Mouse (Mus musculus): Measurements from ENCODE around the gene Smtnl1.

Gene Smtnl1

GRCm38 (mm10) chr2:84806546-84806945 lies 15.9 kb downstream of the Smtnl1 start:
- in situ Hi-C loops (cut with MboI; ENCODE audit: low pct_unique_long_range_greater_than_20kb in 1 of 2, low sequenced_read_pairs in 2 of 2, unreplicated experiment in 1 of 2) = loop anchor here in 1 of 2 experiments (25.0 kb wide), 1 partner anchor 344 kb away; no protein-coding TSS in a partner anchor

- in situ Hi-C loops (cut with MboI; ENCODE audit: low pct_unique_long_range_greater_than_20kb in 1 of 2, low sequenced_read_pairs in 2 of 2, unreplicated experiment in 1 of 2) = loop anchor here in 1 of 2 experiments (25.0 kb wide), 1 partner anchor 342 kb away; no protein-coding TSS in a partner anchor
Observed at GRCm38 (mm10) chr2:84803963-84804362, 18.5 kb downstream of the Smtnl1 start.

- in situ Hi-C loops (cut with MboI; ENCODE audit: low pct_unique_long_range_greater_than_20kb in 1 of 2, low sequenced_read_pairs in 2 of 2, unreplicated experiment in 1 of 2) = loop anchor here in 1 of 2 experiments (25.0 kb wide), 1 partner anchor 339 kb away; no protein-coding TSS in a partner anchor
Observed at GRCm38 (mm10) chr2:84801223-84801622, 21.2 kb downstream of the Smtnl1 start.

GRCm38 (mm10) chr2:84800304-84800703 lies 22.1 kb downstream of the Smtnl1 start:
- in situ Hi-C loops (cut with MboI; ENCODE audit: low pct_unique_long_range_greater_than_20kb in 1 of 2, low sequenced_read_pairs in 2 of 2, unreplicated experiment in 1 of 2) = loop anchor here in 1 of 2 experiments (25.0 kb wide), 1 partner anchor 338 kb away; no protein-coding TSS in a partner anchor

- in situ Hi-C loops (cut with MboI; ENCODE audit: low pct_unique_long_range_greater_than_20kb in 1 of 2, low sequenced_read_pairs in 2 of 2, unreplicated experiment in 1 of 2) = no loop called here
Observed at GRCm38 (mm10) chr2:84799041-84799561, 23.4 kb downstream of the Smtnl1 start.

DNA sequence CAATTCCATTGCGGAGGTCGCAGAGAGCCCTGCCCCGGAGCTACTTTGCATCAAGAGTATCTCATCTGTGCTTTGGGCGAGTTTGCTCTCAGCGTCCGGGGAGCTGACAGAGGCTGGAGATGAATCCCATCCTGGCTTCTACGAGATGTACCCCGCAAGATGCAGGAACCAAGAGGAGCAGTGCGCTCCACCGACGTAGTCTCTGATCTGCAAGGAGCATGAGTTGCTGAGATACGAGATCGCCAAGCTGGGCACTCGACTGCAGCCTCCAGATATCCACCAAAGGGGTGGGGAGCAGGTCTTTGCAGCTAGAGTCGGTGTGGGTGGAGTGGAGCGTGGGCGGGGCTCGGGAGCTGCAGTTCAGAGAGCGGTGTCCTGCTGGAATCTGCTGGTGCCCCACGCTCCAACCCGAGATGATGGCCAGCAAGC lies 23.9 kb downstream of the Smtnl1 start, which contains the start of gene Ube2l6:
Gene Ube2l6, plus strand, starts transcription at position 336 of the 429 bp plus-strand sequence.
- in situ Hi-C loops (cut with MboI; ENCODE audit: low pct_unique_long_range_greater_than_20kb in 1 of 2, low sequenced_read_pairs in 2 of 2, unreplicated experiment in 1 of 2) = no loop called here

GRCm38 (mm10) chr2:84797833-84798492 lies 24.5 kb downstream of the Smtnl1 start:
- in situ Hi-C loops (cut with MboI; ENCODE audit: low pct_unique_long_range_greater_than_20kb in 1 of 2, low sequenced_read_pairs in 2 of 2, unreplicated experiment in 1 of 2) = no loop called here

GRCm38 (mm10) chr2:84793871-84794270 lies 28.6 kb downstream of the Smtnl1 start:
- in situ Hi-C loops (cut with MboI; ENCODE audit: low pct_unique_long_range_greater_than_20kb in 1 of 2, low sequenced_read_pairs in 2 of 2, unreplicated experiment in 1 of 2) = no loop called here

GRCm38 (mm10) chr2:84793154-84793553 lies 29.3 kb downstream of the Smtnl1 start:
- in situ Hi-C loops (cut with MboI; ENCODE audit: low pct_unique_long_range_greater_than_20kb in 1 of 2, low sequenced_read_pairs in 2 of 2, unreplicated experiment in 1 of 2) = no loop called here

- in situ Hi-C loops (cut with MboI; ENCODE audit: low pct_unique_long_range_greater_than_20kb in 1 of 2, low sequenced_read_pairs in 2 of 2, unreplicated experiment in 1 of 2) = no loop called here
Observed at GRCm38 (mm10) chr2:84792516-84792915, 29.9 kb downstream of the Smtnl1 start.

DNA sequence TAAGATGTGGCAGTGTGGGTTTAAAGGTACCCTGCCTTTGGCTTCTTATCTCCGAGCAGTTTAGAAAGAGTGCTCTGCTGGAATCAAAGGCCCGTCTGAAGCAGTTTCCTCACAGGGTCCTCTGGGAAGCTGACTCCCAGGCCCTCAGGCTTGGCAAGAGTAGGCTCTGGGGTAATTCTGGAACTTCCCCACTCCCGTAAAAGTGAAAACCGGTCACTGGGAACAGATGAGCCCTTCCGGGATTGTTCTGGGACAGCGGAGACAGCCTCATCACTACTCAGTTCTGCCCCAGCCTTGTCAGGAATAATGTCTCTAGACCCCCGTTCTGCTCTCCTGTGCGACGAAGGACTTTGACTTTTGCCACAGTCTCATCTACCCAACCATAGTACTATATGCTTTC lies 32.0 kb downstream of the Smtnl1 start:
- in situ Hi-C loops (cut with MboI; ENCODE audit: low pct_unique_long_range_greater_than_20kb in 1 of 2, low sequenced_read_pairs in 2 of 2, unreplicated experiment in 1 of 2) = no loop called here

DNA sequence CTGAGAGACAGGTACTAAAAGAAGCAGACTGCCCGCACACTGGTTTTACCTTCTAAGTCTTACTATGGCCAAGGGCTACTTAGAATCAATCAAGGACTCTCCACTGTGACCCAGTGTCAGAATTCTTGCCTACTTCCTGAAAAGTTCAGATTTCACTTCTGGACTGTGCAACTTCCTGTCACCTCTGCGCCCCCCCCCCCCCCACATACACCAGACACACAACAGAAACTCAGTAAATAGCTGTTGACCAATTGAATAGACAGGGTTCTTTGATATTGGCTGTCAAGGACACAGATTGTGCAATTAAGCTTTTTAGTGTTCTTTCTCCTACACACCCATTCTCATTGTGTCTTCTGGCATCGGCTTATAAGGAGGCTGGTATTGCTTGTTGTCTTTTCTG lies 34.1 kb downstream of the Smtnl1 start:
- in situ Hi-C loops (cut with MboI; ENCODE audit: low pct_unique_long_range_greater_than_20kb in 1 of 2, low sequenced_read_pairs in 2 of 2, unreplicated experiment in 1 of 2) = no loop called here

- in situ Hi-C loops (cut with MboI; ENCODE audit: low pct_unique_long_range_greater_than_20kb in 1 of 2, low sequenced_read_pairs in 2 of 2, unreplicated experiment in 1 of 2) = no loop called here
Observed at GRCm38 (mm10) chr2:84783840-84784566, 38.4 kb downstream of the Smtnl1 start.

DNA sequence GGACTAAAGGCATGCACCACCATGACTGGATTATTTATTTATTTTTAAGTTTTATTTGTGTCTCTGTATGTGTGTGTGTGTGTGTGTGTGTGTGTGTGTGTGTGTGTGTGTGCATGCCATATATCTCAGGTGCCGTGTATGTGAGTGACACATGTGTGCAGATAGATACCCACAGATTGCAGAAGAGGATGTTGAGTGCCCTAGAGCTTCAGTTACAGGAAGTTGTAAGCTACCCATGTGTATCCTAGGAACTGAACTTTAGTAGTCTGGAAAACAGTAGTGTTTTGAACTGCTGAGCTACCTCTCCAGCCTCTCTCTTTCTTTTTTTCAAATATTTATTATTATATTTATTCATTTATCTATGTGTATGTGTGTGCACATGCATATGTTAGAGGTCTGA lies 39.1 kb downstream of the Smtnl1 start:
- in situ Hi-C loops (cut with MboI; ENCODE audit: low pct_unique_long_range_greater_than_20kb in 1 of 2, low sequenced_read_pairs in 2 of 2, unreplicated experiment in 1 of 2) = no loop called here

GRCm38 (mm10) chr2:84779210-84779609 lies 43.2 kb downstream of the Smtnl1 start:
- in situ Hi-C loops (cut with MboI; ENCODE audit: low pct_unique_long_range_greater_than_20kb in 1 of 2, low sequenced_read_pairs in 2 of 2, unreplicated experiment in 1 of 2) = no loop called here

GRCm38 (mm10) chr2:84777706-84778105 lies 44.7 kb downstream of the Smtnl1 start:
- in situ Hi-C loops (cut with MboI; ENCODE audit: low pct_unique_long_range_greater_than_20kb in 1 of 2, low sequenced_read_pairs in 2 of 2, unreplicated experiment in 1 of 2) = no loop called here

GRCm38 (mm10) chr2:84775665-84776064 lies 46.8 kb downstream of the Smtnl1 start:
- in situ Hi-C loops (cut with MboI; ENCODE audit: low pct_unique_long_range_greater_than_20kb in 1 of 2, low sequenced_read_pairs in 2 of 2, unreplicated experiment in 1 of 2) = no loop called here

DNA sequence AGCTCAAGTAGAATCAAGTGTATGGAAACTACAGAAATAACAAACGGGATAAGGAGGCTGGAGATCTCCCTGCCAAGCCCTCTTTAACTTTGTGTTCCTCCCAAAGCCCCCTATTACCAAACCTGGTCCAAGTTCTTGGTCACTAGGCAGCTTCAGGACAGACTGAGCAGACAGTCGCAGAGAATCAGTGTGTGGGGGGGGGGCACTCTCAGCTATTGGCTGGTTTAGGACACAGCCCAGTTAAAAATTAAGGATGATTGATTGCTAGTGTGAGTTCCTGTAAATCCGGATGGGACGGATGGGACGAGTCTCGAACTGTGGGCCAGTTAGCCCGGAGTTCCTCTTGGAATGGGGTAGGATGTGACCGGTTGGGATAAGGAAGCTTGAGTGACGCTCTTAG lies 47.2 kb downstream of the Smtnl1 start, which contains the start of gene Serping1:
Gene Serping1, minus strand, starts transcription at position 204 of the 400 bp plus-strand sequence.
- in situ Hi-C loops (cut with MboI; ENCODE audit: low pct_unique_long_range_greater_than_20kb in 1 of 2, low sequenced_read_pairs in 2 of 2, unreplicated experiment in 1 of 2) = no loop called here

DNA sequence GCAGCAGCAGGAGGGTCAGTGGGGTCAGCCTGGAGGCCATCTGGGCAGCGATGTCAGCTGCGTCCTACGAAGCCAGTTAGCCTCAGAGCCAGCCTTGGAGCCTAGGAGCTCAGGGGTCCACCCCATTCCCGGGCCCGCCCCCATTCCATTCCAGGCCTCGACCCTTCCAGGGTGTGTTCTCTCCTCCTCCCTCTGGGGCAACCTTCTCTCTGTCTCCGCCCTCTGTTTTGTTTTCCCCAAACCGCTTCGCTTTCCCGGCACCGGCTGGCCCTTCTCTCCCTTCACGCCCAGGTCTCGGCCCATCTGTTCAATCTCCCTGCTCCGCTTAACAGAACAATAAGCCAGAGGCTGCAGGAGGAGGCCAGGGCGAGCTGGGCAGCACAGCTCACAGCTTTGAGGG lies 47.7 kb downstream of the Smtnl1 start:
- in situ Hi-C loops (cut with MboI; ENCODE audit: low pct_unique_long_range_greater_than_20kb in 1 of 2, low sequenced_read_pairs in 2 of 2, unreplicated experiment in 1 of 2) = no loop called here

All from mouse embryonic stem cell (cell line).